Mouse (Mus musculus): ENCODE measurements around the gene Glrx5. TPM values are rescaled to one million over a fixed set of nuclear protein-coding genes. Genes with fewer than 3 reads are reported as not detected.
A peak's percentile ranks its signal among the peaks of the same experiment; 100 is the strongest.

Glrx5 gene
- polyA plus RNA-seq, 1 experiment, result 92.2 TPM

DNA sequence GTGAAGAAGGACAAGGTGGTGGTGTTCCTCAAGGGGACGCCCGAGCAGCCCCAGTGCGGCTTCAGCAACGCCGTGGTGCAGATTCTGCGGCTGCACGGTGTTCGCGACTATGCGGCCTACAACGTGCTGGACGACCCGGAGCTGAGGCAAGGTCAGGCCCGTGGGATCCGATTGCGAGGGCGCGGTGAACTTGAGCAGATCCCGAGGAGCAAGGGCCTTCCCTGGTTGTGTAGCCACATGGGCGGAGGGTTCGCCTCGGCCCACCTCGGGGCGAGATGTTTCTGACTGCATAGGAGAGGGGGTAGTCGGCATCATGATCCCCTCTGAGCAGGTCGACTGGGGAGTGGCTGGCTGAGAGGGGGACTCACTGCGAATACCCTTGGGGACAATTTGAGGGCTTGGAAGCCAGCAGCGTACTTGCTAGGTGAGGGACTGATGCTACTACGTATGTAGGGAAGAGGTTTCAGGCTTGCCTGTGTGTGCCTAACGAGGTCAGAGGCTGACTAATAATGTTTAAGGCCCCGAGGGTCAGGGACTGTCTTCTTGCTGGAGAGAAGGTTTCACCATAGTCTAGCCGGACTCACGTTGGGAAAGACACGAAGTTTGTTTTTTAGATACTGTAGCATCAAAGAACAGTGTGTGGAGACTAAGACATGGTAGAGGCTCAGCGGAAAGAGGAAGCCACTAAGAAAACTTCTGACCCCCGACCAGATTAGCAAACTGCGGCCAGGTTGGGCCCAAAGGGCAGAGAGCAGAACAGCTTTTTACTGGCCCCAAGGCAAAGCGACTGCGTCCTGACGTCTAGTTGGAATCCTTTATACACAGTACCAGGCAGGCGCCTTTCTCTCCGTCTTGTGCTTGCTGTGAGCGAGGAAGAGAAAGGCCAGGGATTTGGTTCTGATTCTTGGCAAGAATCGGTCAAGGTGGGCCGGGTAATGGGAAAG lies 616 bp downstream of the Glrx5 start:
- H3K36me3 ChIP-seq (ENCODE audit: control insufficient read depth, insufficient read depth), result peaks cover 45% of the 10 kb centered on the region
- H3K79me2 ChIP-seq (ENCODE audit: control insufficient read depth, insufficient read depth), result peaks cover 97% of the 10 kb centered on the region

DNA sequence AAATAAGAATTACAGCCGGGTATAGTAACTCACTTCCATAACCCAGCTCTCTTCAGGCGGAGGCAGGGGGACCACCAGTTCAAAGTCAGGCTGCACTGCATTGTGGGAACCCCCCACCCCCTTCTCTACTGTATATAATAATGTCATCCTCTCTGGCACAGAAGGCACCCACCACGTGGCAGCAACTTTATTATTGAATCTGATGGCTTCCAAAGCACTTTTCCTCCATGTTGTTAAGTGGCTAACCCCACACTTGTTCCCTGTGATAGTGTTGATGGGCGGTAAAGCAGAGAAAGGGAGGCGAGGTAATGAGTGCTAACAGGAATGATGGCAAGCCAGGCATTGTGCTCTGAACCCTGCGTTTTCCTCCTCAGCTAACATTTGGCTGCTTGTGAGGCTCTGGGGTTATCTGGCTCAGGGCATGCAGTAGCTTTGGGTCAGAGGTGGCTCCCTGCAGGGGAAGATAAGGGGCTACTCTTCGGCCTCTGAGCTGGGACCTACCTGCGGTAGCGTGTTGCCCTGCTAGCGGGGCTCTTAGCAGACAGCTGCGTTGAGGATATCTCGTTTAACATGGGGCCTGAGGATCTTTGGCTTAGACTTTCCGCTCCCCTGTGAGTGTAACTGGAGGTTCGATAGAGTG lies 1.8 kb downstream of the Glrx5 start:
- no peaks in the 10 kb centered on the region for H3K27me3 ChIP-seq (ENCODE audit: control insufficient read depth, insufficient read depth, insufficient read length)
- no peak for TF ChIP-seq CEBPB (IDR thresholded peaks at IDR 0.05; ENCODE audit: low read depth)
- TF ChIP-seq FOSL1 (IDR thresholded peaks at IDR 0.05; ENCODE audit: insufficient read depth, low read length, poor library complexity, severe bottlenecking), result no peak
- no peak for TF ChIP-seq MAX (IDR thresholded peaks at IDR 0.05)
- TF ChIP-seq MYOG (IDR thresholded peaks at IDR 0.05; ENCODE audit: control insufficient read depth, extremely low read depth, insufficient read length), result no peak
- no peak for TF ChIP-seq CTCF (IDR thresholded peaks at IDR 0.05; ENCODE audit: control insufficient read depth, insufficient read depth, insufficient read length)
- TF ChIP-seq USF1 (IDR thresholded peaks at IDR 0.05; ENCODE audit: low read depth), result no peak
- TF ChIP-seq MYOD1 (IDR thresholded peaks at IDR 0.05; ENCODE audit: control insufficient read depth, insufficient read length, low read depth), result no peak
- H3K79me3 ChIP-seq (ENCODE audit: low read depth), result peaks cover 88% of the 10 kb centered on the region
- H3K79me2 ChIP-seq (ENCODE audit: control insufficient read depth, insufficient read depth), result peaks cover 97% of the 10 kb centered on the region
- H3K4me3 ChIP-seq (ENCODE audit: insufficient read depth, poor library complexity, severe bottlenecking), result peak overlapping the region; percentile 80
- peaks cover 44% of the 10 kb centered on the region for H3K36me3 ChIP-seq (ENCODE audit: control insufficient read depth, insufficient read depth)
- no peak overlapping the region for H3ac ChIP-seq (ENCODE audit: control insufficient read depth, insufficient read length, low read depth)

More for the DNA sequence above, 616 bp downstream of the Glrx5 start:
- Histone ChIP-seq H3ac (ENCODE audit: control insufficient read depth, insufficient read length, low read depth) (peak overlapping the region; percentile 99), H3K27me3 (ENCODE audit: control insufficient read depth, insufficient read depth, insufficient read length) (no peaks in the 10 kb centered on the region), H3K79me3 (ENCODE audit: low read depth) (peaks cover 83% of the 10 kb centered on the region), H3K4me3 (ENCODE audit: insufficient read depth, poor library complexity, severe bottlenecking) (peak overlapping the region; percentile 80)
- TF ChIP-seq CEBPB (IDR thresholded peaks at IDR 0.05; ENCODE audit: low read depth), result no peak
- no peak for TF ChIP-seq CTCF (IDR thresholded peaks at IDR 0.05; ENCODE audit: control insufficient read depth, insufficient read depth, insufficient read length)
- TF ChIP-seq FOSL1 (IDR thresholded peaks at IDR 0.05; ENCODE audit: insufficient read depth, low read length, poor library complexity, severe bottlenecking), result no peak
- no peak for TF ChIP-seq MYOD1 (IDR thresholded peaks at IDR 0.05; ENCODE audit: control insufficient read depth, insufficient read length, low read depth)
- TF ChIP-seq MYOG (IDR thresholded peaks at IDR 0.05; ENCODE audit: control insufficient read depth, extremely low read depth, insufficient read length), result no peak
- no peak for TF ChIP-seq USF1 (IDR thresholded peaks at IDR 0.05; ENCODE audit: low read depth)
- TF ChIP-seq MAX (IDR thresholded peaks at IDR 0.05), result no peak

GRCm38 (mm10) chr12:105038211-105038610 lies 5.7 kb downstream of the Glrx5 start:
- TF ChIP-seq MYOG (IDR thresholded peaks at IDR 0.05; ENCODE audit: control insufficient read depth, extremely low read depth, insufficient read length), result no peak
- TF ChIP-seq CEBPB (IDR thresholded peaks at IDR 0.05; ENCODE audit: low read depth), result no peak
- TF ChIP-seq FOSL1 (IDR thresholded peaks at IDR 0.05; ENCODE audit: insufficient read depth, low read length, poor library complexity, severe bottlenecking), result no peak
- TF ChIP-seq MYOD1 (IDR thresholded peaks at IDR 0.05; ENCODE audit: control insufficient read depth, insufficient read length, low read depth), result no peak
- no peak for TF ChIP-seq USF1 (IDR thresholded peaks at IDR 0.05; ENCODE audit: low read depth)
- no peak for TF ChIP-seq MAX (IDR thresholded peaks at IDR 0.05)
- no peak for TF ChIP-seq CTCF (IDR thresholded peaks at IDR 0.05; ENCODE audit: control insufficient read depth, insufficient read depth, insufficient read length)
- Histone ChIP-seq H3ac (ENCODE audit: control insufficient read depth, insufficient read length, low read depth) (no peak overlapping the region), H3K79me2 (ENCODE audit: control insufficient read depth, insufficient read depth) (peaks cover 73% of the 10 kb centered on the region), H3K4me3 (ENCODE audit: insufficient read depth, poor library complexity, severe bottlenecking) (no peak overlapping the region), H3K36me3 (ENCODE audit: control insufficient read depth, insufficient read depth) (peaks cover 51% of the 10 kb centered on the region), H3K27me3 (ENCODE audit: control insufficient read depth, insufficient read depth, insufficient read length) (no peaks in the 10 kb centered on the region), H3K79me3 (ENCODE audit: low read depth) (peaks cover 60% of the 10 kb centered on the region)

DNA sequence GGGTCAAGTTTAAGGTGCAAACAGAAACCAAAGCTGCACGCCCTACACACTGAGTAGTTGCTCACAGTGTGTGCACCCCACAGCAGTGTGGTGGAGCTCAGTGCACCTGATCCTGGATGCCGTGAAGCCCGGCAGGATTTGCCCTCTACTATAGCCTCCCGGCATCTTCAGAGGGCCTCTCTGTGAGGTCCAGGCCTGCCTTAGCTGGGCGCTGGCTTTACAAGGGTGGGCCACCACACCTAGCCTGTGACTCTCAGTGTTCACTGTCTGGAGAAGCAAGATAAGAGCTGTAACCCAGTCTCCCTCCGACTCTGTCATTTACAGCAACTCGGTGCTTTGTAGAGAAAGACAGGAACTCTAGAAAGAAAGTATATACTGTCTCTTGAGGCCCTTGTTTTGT lies 6.4 kb downstream of the Glrx5 start:
- H3K27me3 ChIP-seq (ENCODE audit: control insufficient read depth, insufficient read depth, insufficient read length), result no peaks in the 10 kb centered on the region
- no peak for TF ChIP-seq FOSL1 (IDR thresholded peaks at IDR 0.05; ENCODE audit: insufficient read depth, low read length, poor library complexity, severe bottlenecking)
- no peak for TF ChIP-seq CEBPB (IDR thresholded peaks at IDR 0.05; ENCODE audit: low read depth)
- no peak for TF ChIP-seq MAX (IDR thresholded peaks at IDR 0.05)
- TF ChIP-seq MYOG (IDR thresholded peaks at IDR 0.05; ENCODE audit: control insufficient read depth, extremely low read depth, insufficient read length), result no peak
- no peak for TF ChIP-seq MYOD1 (IDR thresholded peaks at IDR 0.05; ENCODE audit: control insufficient read depth, insufficient read length, low read depth)
- no peak for TF ChIP-seq CTCF (IDR thresholded peaks at IDR 0.05; ENCODE audit: control insufficient read depth, insufficient read depth, insufficient read length)
- no peak for TF ChIP-seq USF1 (IDR thresholded peaks at IDR 0.05; ENCODE audit: low read depth)
- H3K36me3 ChIP-seq (ENCODE audit: control insufficient read depth, insufficient read depth), result peaks cover 53% of the 10 kb centered on the region
- H3K79me2 ChIP-seq (ENCODE audit: control insufficient read depth, insufficient read depth), result peaks cover 66% of the 10 kb centered on the region
- H3K79me3 ChIP-seq (ENCODE audit: low read depth), result peaks cover 53% of the 10 kb centered on the region
- no peak overlapping the region for H3ac ChIP-seq (ENCODE audit: control insufficient read depth, insufficient read length, low read depth)
- H3K4me3 ChIP-seq (ENCODE audit: insufficient read depth, poor library complexity, severe bottlenecking), result no peak overlapping the region

GRCm38 (mm10) chr12:105039578-105040289 lies 7.2 kb downstream of the Glrx5 start:
- Histone ChIP-seq H3K27me3 (ENCODE audit: control insufficient read depth, insufficient read depth, insufficient read length) (no peaks in the 10 kb centered on the region), H3K79me3 (ENCODE audit: low read depth) (peaks cover 45% of the 10 kb centered on the region), H3K36me3 (ENCODE audit: control insufficient read depth, insufficient read depth) (peaks cover 53% of the 10 kb centered on the region), H3K4me3 (ENCODE audit: insufficient read depth, poor library complexity, severe bottlenecking) (no peak overlapping the region), H3K79me2 (ENCODE audit: control insufficient read depth, insufficient read depth) (peaks cover 58% of the 10 kb centered on the region), H3ac (ENCODE audit: control insufficient read depth, insufficient read length, low read depth) (no peak overlapping the region)
- no peak for TF ChIP-seq MAX (IDR thresholded peaks at IDR 0.05)
- TF ChIP-seq MYOD1 (IDR thresholded peaks at IDR 0.05; ENCODE audit: control insufficient read depth, insufficient read length, low read depth), result no peak
- no peak for TF ChIP-seq USF1 (IDR thresholded peaks at IDR 0.05; ENCODE audit: low read depth)
- no peak for TF ChIP-seq CEBPB (IDR thresholded peaks at IDR 0.05; ENCODE audit: low read depth)
- TF ChIP-seq FOSL1 (IDR thresholded peaks at IDR 0.05; ENCODE audit: insufficient read depth, low read length, poor library complexity, severe bottlenecking), result no peak
- TF ChIP-seq CTCF (IDR thresholded peaks at IDR 0.05; ENCODE audit: control insufficient read depth, insufficient read depth, insufficient read length), result no peak
- TF ChIP-seq MYOG (IDR thresholded peaks at IDR 0.05; ENCODE audit: control insufficient read depth, extremely low read depth, insufficient read length), result no peak
